Mouse (Mus musculus): ENCODE measurements at regions not wholly inside any gene's neighbourhood (a gene's known extent, or its start where the extent isn't known, plus 50 kb on each side); places are given as distances from the start of the nearest gene placed in this dataset.

DNA sequence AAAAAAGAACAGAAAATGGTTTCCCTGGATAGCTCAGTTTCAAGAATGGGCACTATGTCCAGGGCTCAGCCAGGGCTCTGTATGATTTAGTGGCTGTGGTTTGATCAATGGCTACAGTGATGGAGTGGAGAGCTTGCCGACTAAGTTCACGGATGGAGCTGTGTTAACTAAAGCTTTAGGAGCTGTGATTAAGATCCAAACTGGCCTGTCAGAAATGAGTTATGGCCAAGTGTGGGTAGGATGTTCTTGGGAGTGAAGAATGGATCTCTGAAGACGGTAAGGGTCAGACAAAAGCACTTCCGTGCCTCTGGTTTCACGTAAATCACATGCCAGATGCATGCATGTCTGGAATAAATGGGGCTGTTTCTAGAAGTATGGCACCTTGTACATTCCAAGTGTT is 447.9 kb upstream of the Adamts9 start:
- DNase-seq, result no peak

DNA sequence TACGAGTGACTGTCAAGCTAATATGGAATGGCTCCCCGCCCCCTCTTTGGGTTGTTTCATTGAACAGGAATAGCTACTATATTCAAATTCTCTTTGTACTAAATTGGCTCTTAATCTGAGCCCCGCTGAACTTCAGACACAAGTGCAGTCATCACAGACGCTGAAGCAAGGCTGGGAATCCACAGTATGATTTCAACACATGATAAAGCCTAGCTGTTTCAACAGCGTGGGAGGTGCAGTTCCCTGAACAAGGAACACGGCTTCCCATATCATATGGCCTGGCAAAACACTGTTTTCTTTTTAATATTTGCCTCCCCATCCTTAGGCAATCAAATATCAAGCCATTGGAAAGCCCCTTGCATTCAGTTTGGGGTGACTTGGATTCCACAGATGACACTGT is 428.0 kb upstream of the Adamts9 start:
- DNase-seq, result no peak

DNA sequence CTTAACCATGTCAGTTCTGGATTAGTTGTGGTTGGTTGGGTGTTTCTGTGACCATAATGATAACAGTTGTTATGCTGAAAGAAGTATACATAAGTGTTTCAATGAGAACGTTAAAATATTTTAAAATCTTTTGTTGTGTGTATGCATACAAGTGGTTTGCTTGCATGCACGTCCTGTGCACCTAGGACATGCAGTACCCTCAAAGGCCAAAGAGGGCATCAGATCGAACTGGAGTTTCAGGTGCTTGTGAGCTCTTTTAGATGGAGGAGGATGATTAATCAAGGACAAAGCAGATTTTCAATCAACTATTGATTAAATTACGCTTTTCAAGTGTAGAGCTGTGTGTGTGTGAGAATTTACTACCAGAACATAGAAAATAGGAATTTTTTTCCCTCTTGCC is 420.6 kb upstream of the Adamts9 start:
- DNase-seq, result no peak

DNA sequence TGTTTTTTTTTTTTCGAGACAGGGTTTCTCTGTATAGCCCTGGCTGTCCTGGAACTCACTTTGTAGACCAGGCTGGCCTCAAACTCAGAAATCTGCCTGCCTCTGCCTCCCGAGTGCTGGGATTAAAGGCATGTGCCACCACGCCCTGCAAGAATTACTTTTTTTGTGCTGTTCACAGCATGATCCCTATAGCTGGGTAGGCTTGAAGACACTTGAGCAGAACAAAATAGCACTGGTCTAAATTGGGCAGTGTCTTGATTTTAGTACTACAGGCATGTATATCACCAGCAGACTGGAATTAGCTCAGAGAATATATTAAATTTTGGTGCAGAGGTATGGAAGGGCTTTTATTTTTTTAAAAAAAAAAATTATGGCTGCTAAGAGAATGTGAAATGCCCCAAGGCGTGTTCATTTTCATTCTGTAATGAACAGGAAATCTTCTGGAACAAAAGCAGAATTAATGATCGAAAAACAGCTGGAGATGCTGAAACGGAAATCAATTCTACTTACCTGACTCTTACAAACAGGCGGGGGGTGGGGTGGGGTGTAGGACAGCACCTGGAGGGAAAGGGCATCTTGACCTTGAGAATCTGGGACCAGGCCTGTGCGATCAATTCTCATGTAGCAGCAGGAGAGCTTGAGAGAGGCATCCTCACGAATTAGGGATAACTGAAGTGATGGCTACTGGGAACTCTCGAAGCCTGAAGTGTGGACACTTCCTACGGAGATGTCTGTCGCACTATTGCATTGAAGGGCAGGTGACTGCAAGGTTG is 410.2 kb upstream of the Adamts9 start:
- DNase-seq, result no peak

DNA sequence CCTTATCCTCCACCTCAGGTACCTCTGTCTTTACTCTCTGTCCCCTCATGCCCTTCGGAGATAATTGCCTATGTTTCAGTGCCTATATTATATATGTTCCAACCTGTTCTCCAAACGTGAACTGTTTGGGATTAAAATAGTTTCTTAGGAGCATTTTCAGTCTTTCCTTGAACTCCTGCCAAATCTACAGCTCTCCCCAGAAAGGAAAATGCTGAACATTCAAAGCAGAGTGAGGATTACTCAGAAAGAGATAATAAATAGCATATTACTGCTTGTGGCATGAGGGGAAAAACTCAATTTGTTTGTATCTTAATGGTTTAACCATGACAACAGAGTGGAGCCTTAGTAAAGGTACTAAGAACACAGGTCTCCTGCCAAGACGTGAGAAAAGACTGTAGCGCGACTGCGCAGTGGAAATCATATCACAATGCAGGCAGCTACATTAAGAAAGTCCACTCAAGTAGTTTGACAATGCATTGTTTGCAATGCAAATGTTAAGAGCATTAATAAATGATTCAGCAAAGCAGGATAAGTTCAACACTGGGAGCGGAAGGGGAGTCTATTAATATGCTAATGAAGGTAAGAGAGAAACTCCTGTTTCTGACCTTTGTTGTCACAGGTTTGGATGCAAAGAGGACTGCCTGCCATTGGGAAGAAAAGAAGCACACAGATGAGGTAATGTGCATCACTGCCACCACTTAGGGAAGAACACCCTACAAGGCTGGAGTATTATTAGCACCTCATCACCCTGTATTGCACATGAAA is 406.8 kb upstream of the Adamts9 start:
- DNase-seq, result no peak

GRCm38 (mm10) chr6:93348141-93348540 is 404.8 kb upstream of the Adamts9 start:
- DNase-seq, result peak; percentile 72

GRCm38 (mm10) chr6:93328683-93329082 is 385.4 kb upstream of the Adamts9 start:
- no peak for DNase-seq

- no peak for DNase-seq
These were observed 384.6 kb upstream of the Adamts9 start for GRCm38 (mm10) chr6:93327930-93328329.

- no peak for DNase-seq
These were observed 380.6 kb upstream of the Adamts9 start for GRCm38 (mm10) chr6:93323881-93324280.

DNA sequence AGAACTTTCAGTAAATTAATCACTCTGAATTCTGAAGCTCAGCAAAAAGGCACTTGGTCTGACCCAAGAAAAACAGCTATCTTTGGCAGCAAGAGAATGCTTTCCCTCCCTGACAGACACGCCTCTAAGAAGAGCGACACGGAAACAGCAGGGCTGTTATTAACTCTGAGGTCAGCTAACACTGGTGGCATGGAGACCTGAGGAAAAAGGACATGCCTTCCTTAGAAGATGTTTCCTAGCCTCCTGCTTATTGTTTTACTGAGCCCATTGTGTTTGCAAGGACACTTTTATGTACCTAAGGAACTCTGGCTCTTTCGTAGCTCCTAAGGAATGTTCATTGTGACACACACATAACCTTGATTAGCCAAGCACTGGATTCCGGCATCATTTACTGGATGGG is 371.3 kb upstream of the Adamts9 start:
- peak; percentile 28 for DNase-seq

- peak; percentile 4 for DNase-seq
These were observed 361.9 kb upstream of the Adamts9 start for GRCm38 (mm10) chr6:93305176-93305575.

GRCm38 (mm10) chr6:93297975-93298374 is 354.7 kb upstream of the Adamts9 start:
- no peak for DNase-seq

- DNase-seq, result no peak
These were observed 348.4 kb upstream of the Adamts9 start for GRCm38 (mm10) chr6:93291711-93292110.

GRCm38 (mm10) chr6:93288421-93288820 is 345.1 kb upstream of the Adamts9 start:
- no peak for DNase-seq

GRCm38 (mm10) chr6:93285796-93286195 is 342.5 kb upstream of the Adamts9 start:
- DNase-seq, result peak; percentile 4

- no peak for DNase-seq
These were observed 338.2 kb upstream of the Adamts9 start for GRCm38 (mm10) chr6:93281530-93281929.

DNA sequence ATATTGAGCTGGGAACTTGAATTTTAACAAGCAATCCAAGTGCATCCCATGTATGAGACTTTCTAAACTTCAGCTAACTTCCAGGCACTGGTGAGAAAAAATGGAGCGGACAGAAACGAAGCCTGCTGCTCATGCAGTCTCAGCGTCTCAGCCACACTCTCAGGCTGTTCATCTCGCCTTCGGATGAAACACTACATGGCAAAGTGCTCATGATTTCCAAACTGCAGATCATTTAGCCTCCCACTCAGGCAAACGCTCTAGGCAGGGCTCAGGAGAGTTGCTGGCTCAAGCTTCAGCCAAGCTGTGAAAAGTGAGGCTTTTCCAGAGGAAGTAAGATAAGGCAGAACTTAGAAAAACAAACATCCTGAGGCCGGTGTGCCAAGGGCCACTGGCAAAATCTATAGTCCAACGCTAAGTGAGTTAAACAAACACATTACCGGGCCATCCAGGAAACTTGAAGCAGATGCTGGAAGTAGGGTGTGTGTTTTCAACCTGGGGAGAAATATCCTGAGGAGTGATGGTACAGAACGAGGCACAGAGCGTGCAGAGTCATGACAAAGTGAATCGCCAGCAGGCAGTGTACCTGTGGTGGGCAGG is 330.7 kb upstream of the Adamts9 start:
- DNase-seq, result peak; percentile 5

DNA sequence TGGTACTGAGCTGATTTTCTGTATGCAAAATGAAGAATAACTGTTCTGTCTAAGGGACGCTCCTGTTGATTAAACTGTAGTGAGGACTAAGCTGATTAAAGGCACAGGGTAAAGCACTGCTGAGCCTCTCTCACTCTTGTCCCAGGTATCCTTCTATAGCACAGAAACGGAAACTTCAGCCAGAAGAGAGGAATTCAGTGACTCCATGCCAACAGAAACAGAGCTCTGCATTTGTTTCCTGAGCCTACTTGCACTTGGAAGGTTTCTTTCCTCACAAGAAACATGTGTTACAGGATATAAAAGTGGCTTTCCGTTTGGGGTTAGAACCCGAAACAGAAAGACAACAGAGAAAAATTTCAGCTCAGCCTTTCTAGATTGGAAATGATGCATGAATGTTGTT is 328.9 kb upstream of the Adamts9 start:
- DNase-seq, result no peak

- no peak for DNase-seq
These were observed 323.5 kb upstream of the Adamts9 start for GRCm38 (mm10) chr6:93266826-93267225.

DNA sequence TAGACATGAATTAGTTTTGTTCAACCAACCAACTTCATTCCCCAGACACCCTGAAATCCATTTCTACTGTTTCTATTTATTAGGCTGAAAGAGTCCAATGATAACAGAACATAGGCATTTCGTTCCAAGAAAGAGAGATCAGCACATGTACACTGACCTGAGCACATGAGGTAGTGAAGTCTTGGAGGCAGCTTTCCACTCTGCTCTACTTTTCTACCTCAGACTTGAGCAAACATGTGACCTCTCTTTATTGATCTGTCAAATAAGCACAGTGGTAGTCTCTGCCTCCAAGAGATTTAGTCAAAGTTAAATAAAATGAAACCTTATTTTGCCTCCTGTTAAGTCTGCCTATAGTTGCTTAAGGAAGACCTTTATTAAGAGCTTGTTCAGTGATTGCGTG is 321.9 kb upstream of the Adamts9 start:
- no peak for DNase-seq

GRCm38 (mm10) chr6:93260827-93261226 is 317.5 kb upstream of the Adamts9 start:
- no peak for DNase-seq

DNA sequence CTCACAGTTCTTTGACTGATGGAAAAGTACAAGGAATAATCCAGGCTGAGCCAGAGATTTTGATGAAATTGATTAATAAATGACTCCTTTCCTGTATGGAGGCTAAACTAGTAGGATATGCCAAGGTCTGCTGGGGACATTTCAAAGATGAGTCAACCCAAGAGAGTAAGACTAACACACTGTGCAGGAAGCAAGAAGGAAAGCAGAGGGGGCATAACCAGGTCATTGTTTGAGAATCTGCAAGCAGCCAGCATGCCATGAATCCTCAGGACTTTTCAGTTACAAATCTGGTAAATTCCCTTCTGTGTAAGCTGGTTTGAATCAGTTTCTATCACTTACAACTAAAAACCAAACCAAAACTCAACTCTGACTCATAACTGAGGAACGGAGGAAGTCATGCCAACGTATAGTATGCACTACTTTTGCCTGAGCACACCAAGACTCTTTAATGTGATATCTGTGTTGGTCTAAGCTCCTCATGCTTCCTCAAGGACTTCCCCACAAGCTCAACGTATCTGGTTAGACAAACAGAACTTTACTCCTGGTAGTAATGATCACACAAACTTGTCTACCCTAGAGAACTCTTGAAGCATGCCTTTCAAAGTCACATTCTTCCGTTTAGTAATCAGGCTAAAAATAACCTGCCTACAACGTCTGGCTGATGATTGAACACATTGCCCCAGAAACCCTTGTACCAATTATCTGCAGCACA is 314.0 kb upstream of the Adamts9 start:
- peak; percentile 86 for DNase-seq

DNA sequence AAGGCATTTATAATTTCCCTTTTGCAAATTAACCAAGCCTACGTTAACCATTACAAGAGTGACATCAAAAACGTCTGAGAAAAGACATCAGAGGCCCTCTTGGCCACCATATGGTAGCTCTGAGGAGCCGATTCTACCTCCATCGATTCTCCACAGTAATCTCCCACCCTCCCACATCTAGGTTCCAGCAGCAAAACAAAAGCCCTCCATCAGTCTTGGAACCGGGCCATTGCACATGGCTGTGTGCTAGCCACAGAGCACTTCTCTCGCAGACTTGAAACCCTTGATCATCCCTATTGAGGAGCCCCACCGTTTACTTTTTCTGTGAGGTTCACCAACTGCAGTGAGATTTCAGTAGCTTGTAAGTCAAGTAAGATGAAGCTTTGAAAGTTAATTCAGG is 310.5 kb upstream of the Adamts9 start:
- no peak for DNase-seq
